In genomic region chr12:26972495-26973113, GRCm38 (mm10) we compare ENCODE assay signal across 30 mouse cellular contexts.
DNase-seq lines count a peak whose midpoint lies in the region; ATAC-seq and TF ChIP-seq lines count a peak whose summit lies in the region.
"Had no signal": no experiment of that assay in that cellular context is flagged by ENCODE, and none has a peak within 500 bp of the region (broad histone marks: within the 10 kb centered on the region; RNA-seq: fewer than 3 reads in every experiment).

No protein-coding gene starts in this region.

- peaks cover 5% of the 10 kb centered on the region; the same call in 1 of the 2 replicates for H3K4me1 ChIP-seq in kidney, embryonic 14.5 days (ENCODE audit: control insufficient read depth, insufficient read depth, low read length)
- no peaks in the 10 kb centered on the region for H3K4me1 ChIP-seq in kidney, postnatal 0 days (replicated peaks; ENCODE audit: insufficient read depth, low read length)
- H3K4me1 ChIP-seq in midbrain, embryonic 16.5 days (ENCODE audit: control insufficient read depth, insufficient read depth, low read length): no peaks in the 10 kb centered on the region
- H3K4me1 ChIP-seq: heart, embryonic 10.5 days; heart, embryonic 13.5 days had no signal

- no peak overlapping the region for H3K4me3 ChIP-seq in kidney, embryonic 14.5 days (ENCODE audit: low read length)
- no peak overlapping the region for H3K4me3 ChIP-seq in kidney, postnatal 0 days (replicated peaks; ENCODE audit: low read depth, low read length)
- no peak overlapping the region for H3K4me3 ChIP-seq in midbrain, embryonic 16.5 days (ENCODE audit: low read depth, low read length)
- H3K4me3 ChIP-seq: embryonic facial prominence, embryonic 13.5 days; erythroblast, embryonic 14.5 days; gastrocnemius, adult 2 months; heart, adult 2 months; heart, embryonic 10.5 days; heart, embryonic 13.5 days had no signal

- intact Hi-C loops in gastrocnemius, postnatal 14 days (cut with DNase I; ENCODE audit: low total_unique reads): no loop called here

- no peak for DNase-seq in kidney, postnatal 10 days
- peak; percentile 42 for DNase-seq in kidney, postnatal 0 days (ENCODE audit: low spot score)
- no peak for DNase-seq in kidney, adult 8-10 months
- peak; percentile 14 for DNase-seq in embryo, embryonic 9.5 days (ENCODE audit: extremely low spot score)
- DNase-seq in gastrocnemius, postnatal 14 days: no peak
- DNase-seq: adrenal gland, postnatal 10 days; adrenal gland, postnatal 36 days; B cell, adult 2 months; cerebellum, adult 18-20 months; cerebellum, adult 9-10 months; cerebellum, postnatal 14 days; forebrain, postnatal 0 days; gastrocnemius, adult 2 months; gastrocnemius, postnatal 25 days; heart, adult 2 months; heart, postnatal 14 days; heart, postnatal 4 days had no signal

- H3K9ac ChIP-seq in kidney, embryonic 14.5 days (ENCODE audit: low read depth, low read length): no peak overlapping the region
- H3K9ac ChIP-seq in kidney, postnatal 0 days (ENCODE audit: low read depth, low read length): no peak overlapping the region
- no peak overlapping the region for H3K9ac ChIP-seq in midbrain, embryonic 16.5 days (ENCODE audit: low read depth, low read length)
- H3K9ac ChIP-seq: embryonic facial prominence, embryonic 13.5 days; forebrain, postnatal 0 days; heart, embryonic 13.5 days; hindbrain, embryonic 14.5 days had no signal

- H3K9me3 ChIP-seq in kidney, embryonic 14.5 days (ENCODE audit: control insufficient read depth, low read length): no peaks in the 10 kb centered on the region
- H3K9me3 ChIP-seq in kidney, postnatal 0 days (replicated peaks; ENCODE audit: low read length): no peaks in the 10 kb centered on the region
- H3K9me3 ChIP-seq in midbrain, embryonic 16.5 days (replicated peaks; ENCODE audit: control insufficient read depth, low read length, poor library complexity, severe bottlenecking): no peaks in the 10 kb centered on the region
- H3K9me3 ChIP-seq: embryonic facial prominence, embryonic 13.5 days; heart, embryonic 10.5 days; heart, embryonic 13.5 days had no signal

- H3K4me2 ChIP-seq in kidney, embryonic 14.5 days (replicated peaks; ENCODE audit: low read depth, low read length): no peak overlapping the region
- no peak overlapping the region for H3K4me2 ChIP-seq in kidney, postnatal 0 days (ENCODE audit: low read length)
- no peak overlapping the region for H3K4me2 ChIP-seq in midbrain, embryonic 16.5 days (ENCODE audit: low read length)
- H3K4me2 ChIP-seq: embryonic facial prominence, embryonic 13.5 days; heart, embryonic 13.5 days; hindbrain, embryonic 14.5 days had no signal

- H3K36me3 ChIP-seq in kidney, embryonic 14.5 days (ENCODE audit: control insufficient read depth, insufficient read depth, low read length): no peaks in the 10 kb centered on the region
- H3K36me3 ChIP-seq in kidney, postnatal 0 days (ENCODE audit: insufficient read depth, low read length): no peaks in the 10 kb centered on the region
- no peaks in the 10 kb centered on the region for H3K36me3 ChIP-seq in midbrain, embryonic 16.5 days (ENCODE audit: control insufficient read depth, insufficient read depth, low read length)
- H3K36me3 ChIP-seq: embryonic facial prominence, embryonic 13.5 days; G1E; heart, embryonic 10.5 days; heart, embryonic 13.5 days had no signal

- WGBS in kidney, embryonic 14.5 days: 26% methylated on average over 4 of the region's 4 CpGs
- 33% methylated on average over 4 of the region's 4 CpGs for WGBS in kidney, postnatal 0 days
- WGBS in midbrain, embryonic 16.5 days: 85% methylated on average over 4 of the region's 4 CpGs

- TF ChIP-seq CTCF in kidney, postnatal 0 days (IDR thresholded peaks at IDR 0.05; ENCODE audit: low read depth): no peak

- ATAC-seq in kidney, embryonic 14.5 days (ENCODE audit: low FRiP score, low TSS enrichment): peak; percentile 85
- no peak for ATAC-seq in kidney, postnatal 0 days (replicated peaks; ENCODE audit: low FRiP score, low read depth)
- no peak for ATAC-seq in midbrain, embryonic 16.5 days
- ATAC-seq: forebrain, embryonic 14.5 days; forebrain, postnatal 0 days; hindbrain, postnatal 0 days; inflammation-experienced regulatory T-cells, adult 6 months; Patski had no signal

- no peaks in the 10 kb centered on the region for H3K27me3 ChIP-seq in kidney, embryonic 14.5 days (ENCODE audit: control insufficient read depth, insufficient read depth, low read length)
- no peaks in the 10 kb centered on the region for H3K27me3 ChIP-seq in kidney, postnatal 0 days (ENCODE audit: insufficient read depth, low read length)
- H3K27me3 ChIP-seq in midbrain, embryonic 16.5 days (ENCODE audit: control insufficient read depth, insufficient read depth, low read depth, low read length): no peaks in the 10 kb centered on the region
- H3K27me3 ChIP-seq: CH12.LX; embryonic facial prominence, embryonic 13.5 days; heart, embryonic 13.5 days; Patski had no signal

- H3K27ac ChIP-seq in kidney, embryonic 14.5 days (ENCODE audit: low read depth, low read length): no peak overlapping the region; the same call in 1 of the 2 replicates
- no peak overlapping the region for H3K27ac ChIP-seq in kidney, postnatal 0 days
- no peak overlapping the region for H3K27ac ChIP-seq in midbrain, embryonic 16.5 days (ENCODE audit: low read length)
- H3K27ac ChIP-seq: embryonic facial prominence, embryonic 13.5 days; gastrocnemius, adult 2 months; heart, adult 2 months; heart, embryonic 10.5 days; heart, embryonic 13.5 days; hindbrain, embryonic 14.5 days; hindbrain, postnatal 0 days had no signal

Comparison
In these comparisons a context has a peak if more than half of its experiments do, and no peak if none do; other contexts are left out.
1. DNase-seq: peak in kidney, postnatal 0 days (single experiment) and embryo, embryonic 9.5 days (single experiment); none in kidney, postnatal 10 days (single experiment), kidney, adult 8-10 months (0 of 2) and gastrocnemius, postnatal 14 days (single experiment).